Mouse (Mus musculus): ENCODE data around the gene Emilin3. TPM values are rescaled to one million over a fixed set of nuclear protein-coding genes. Genes with fewer than 3 reads are reported as not detected.
"Not testable (repeated sequence)": the region's sequence is repeated elsewhere in the genome, so short reads cannot be mapped to it uniquely, and the experiment has no call there.

Emilin3 gene
- not detected for polyA plus RNA-seq (2012; fragmentation: generic; extraction: Trizol)

DNA sequence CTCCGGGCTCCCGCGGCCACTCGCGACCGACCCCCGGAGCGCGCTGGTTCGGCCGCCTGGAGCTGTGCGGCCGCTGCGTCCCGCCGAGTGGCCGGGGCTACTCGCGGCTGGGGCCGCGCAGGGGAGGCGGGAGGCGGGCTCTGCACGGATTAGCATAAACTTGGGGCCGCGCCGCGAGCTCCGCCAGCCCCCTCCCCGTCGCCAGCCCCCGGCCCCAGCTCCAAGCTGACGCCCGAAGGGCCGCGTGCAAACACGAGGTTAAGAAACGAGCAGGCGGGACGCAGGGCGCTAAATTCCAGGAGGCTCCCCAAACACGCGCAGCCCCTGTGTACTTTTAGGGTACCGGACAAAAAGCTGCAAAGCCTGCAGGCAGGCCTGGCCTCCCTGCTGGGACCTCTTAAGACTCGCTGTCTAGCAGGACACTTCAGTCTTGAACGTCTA is at the start of gene Emilin3:
Gene Emilin3 (minus strand): TSS at position 98 of the 441 bp plus-strand sequence.
- no peak for TF ChIP-seq CEBPB (IDR thresholded peaks at IDR 0.05; ENCODE audit: insufficient read depth, poor library complexity, severe bottlenecking)
- TF ChIP-seq POLR2AphosphoS2 (IDR thresholded peaks at IDR 0.05; ENCODE audit: insufficient read length, low read depth), result no peak
- TF ChIP-seq SRF (IDR thresholded peaks at IDR 0.05; ENCODE audit: control insufficient read depth, insufficient read length, low read depth), result no peak
- TF ChIP-seq TCF3 (IDR thresholded peaks at IDR 0.05; ENCODE audit: insufficient read length, low read depth), result no peak
- no peak for TF ChIP-seq E2F4 (IDR thresholded peaks at IDR 0.05; ENCODE audit: insufficient read depth)
- no peak for TF ChIP-seq REST (IDR thresholded peaks at IDR 0.05; ENCODE audit: insufficient read depth, insufficient read length)
- no peak for TF ChIP-seq TCF12 (IDR thresholded peaks at IDR 0.05; ENCODE audit: insufficient read depth, poor library complexity, severe bottlenecking)
- TF ChIP-seq MAX (IDR thresholded peaks at IDR 0.05; ENCODE audit: low read depth), result no peak
- Histone ChIP-seq H3K27me3 (ENCODE audit: control insufficient read depth, insufficient read depth, insufficient read length) (peaks cover 24% of the 10 kb centered on the region), H3ac (ENCODE audit: control insufficient read depth, insufficient read length) (no peak within 1 kb of the TSS), H3K4me2 (ENCODE audit: low read depth) (no peak within 1 kb of the TSS), H3K79me2 (ENCODE audit: control insufficient read depth, insufficient read depth) (no peaks in the 10 kb centered on the region), H3K36me3 (ENCODE audit: control insufficient read depth, insufficient read depth) (no peaks in the 10 kb centered on the region), H3K4me3 (no peak within 1 kb of the TSS)

DNA sequence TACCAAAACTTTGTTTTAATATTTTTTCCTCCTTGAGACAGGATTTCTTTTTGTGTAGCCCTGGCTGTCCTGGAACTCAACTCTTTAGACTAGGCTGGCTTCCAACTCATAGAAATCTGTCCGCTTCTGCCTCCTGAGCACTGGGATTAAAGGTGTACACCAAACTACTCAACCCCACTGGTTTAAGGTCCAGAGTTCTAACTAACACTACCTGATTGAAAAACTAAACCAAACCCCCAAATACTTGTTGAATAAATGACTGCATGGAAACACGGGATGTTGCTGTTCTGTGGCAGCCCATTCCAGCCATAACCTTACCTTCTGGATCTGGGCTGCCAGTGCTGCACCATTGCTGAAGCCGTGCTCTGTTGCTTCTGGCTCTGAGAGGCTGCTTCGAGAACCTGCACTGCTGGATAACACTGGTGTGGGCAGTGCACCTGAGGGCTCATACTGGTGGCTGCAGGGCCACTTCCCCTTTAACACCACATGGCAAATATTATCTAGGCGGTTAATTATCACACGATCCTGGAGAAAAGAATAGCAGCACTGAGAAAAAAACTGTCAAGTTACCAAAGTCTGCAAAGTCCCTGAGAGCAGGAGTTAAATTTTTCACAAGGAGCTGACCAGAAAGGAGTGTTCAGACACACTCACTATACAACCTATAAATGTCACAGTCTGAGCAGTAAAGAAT is 49.0 kb upstream of the Emilin3 start:
- no peak for TF ChIP-seq TCF3 (IDR thresholded peaks at IDR 0.05; ENCODE audit: insufficient read length, low read depth)
- no peak for TF ChIP-seq MYOD1 (IDR thresholded peaks at IDR 0.05; ENCODE audit: control insufficient read depth in 1 of 3, insufficient read length in 2 of 3, low read depth in 2 of 3)
- TF ChIP-seq POLR2AphosphoS2 (IDR thresholded peaks at IDR 0.05; ENCODE audit: insufficient read length, low read depth), result no peak
- TF ChIP-seq TCF12 (IDR thresholded peaks at IDR 0.05; ENCODE audit: insufficient read depth, poor library complexity, severe bottlenecking), result no peak
- no peak for TF ChIP-seq POLR2A (IDR thresholded peaks at IDR 0.05; ENCODE audit: insufficient read length, low read depth)
- no peak for TF ChIP-seq E2F4 (IDR thresholded peaks at IDR 0.05; ENCODE audit: insufficient read depth)
- TF ChIP-seq MYOG (IDR thresholded peaks at IDR 0.05; ENCODE audit: control insufficient read depth in 1 of 3, insufficient read depth in 1 of 3, insufficient read length in 2 of 3, low read depth in 2 of 3), result no peak
- TF ChIP-seq REST (IDR thresholded peaks at IDR 0.05; ENCODE audit: insufficient read depth, insufficient read length), result no peak
- TF ChIP-seq USF1 (IDR thresholded peaks at IDR 0.05; ENCODE audit: low read depth), result no peak
- no peak for TF ChIP-seq MAX (IDR thresholded peaks at IDR 0.05; ENCODE audit: low read depth)
- TF ChIP-seq SRF (IDR thresholded peaks at IDR 0.05; ENCODE audit: control insufficient read depth, insufficient read length, low read depth), result no peak
- TF ChIP-seq CEBPB (IDR thresholded peaks at IDR 0.05; ENCODE audit: insufficient read depth, poor library complexity, severe bottlenecking), result no peak
- Histone ChIP-seq H3ac (ENCODE audit: control insufficient read depth, insufficient read length) (no peak overlapping the region), H3K4me3 (no peak overlapping the region), H3K4me2 (ENCODE audit: low read depth) (no peak overlapping the region), H3K36me3 (ENCODE audit: control insufficient read depth, insufficient read depth) (peaks cover 17% of the 10 kb centered on the region), H3K79me2 (ENCODE audit: control insufficient read depth, insufficient read depth) (no peaks in the 10 kb centered on the region), H3K27me3 (ENCODE audit: control insufficient read depth, insufficient read depth, insufficient read length) (no peaks in the 10 kb centered on the region)

DNA sequence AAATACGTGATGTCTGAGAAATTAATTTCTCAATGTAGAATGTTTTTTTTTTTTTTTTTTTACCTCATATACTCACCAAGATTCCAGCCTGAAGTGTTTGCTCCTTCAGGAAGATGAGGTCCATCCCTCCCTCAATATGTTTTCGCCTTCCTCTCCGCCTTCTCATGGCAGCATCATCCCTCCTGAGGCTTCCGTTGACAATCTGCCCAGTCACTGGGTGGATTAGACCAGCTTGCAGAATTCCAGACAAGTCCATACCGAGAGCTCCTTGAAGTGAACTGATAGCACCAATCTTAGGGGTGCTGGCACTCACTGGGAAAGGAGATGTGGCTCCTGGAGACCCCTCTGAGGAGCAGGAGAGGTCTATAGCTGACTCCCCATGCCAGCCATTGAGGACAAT is 47.8 kb upstream of the Emilin3 start:
- no peak for TF ChIP-seq E2F4 (IDR thresholded peaks at IDR 0.05; ENCODE audit: insufficient read depth)
- TF ChIP-seq CEBPB (IDR thresholded peaks at IDR 0.05; ENCODE audit: insufficient read depth, poor library complexity, severe bottlenecking), result no peak
- TF ChIP-seq REST (IDR thresholded peaks at IDR 0.05; ENCODE audit: insufficient read depth, insufficient read length), result no peak
- TF ChIP-seq MYOG (IDR thresholded peaks at IDR 0.05; ENCODE audit: control insufficient read depth in 1 of 3, insufficient read depth in 1 of 3, insufficient read length in 2 of 3, low read depth in 2 of 3), result no peak
- no peak for TF ChIP-seq MAX (IDR thresholded peaks at IDR 0.05; ENCODE audit: low read depth)
- TF ChIP-seq SRF (IDR thresholded peaks at IDR 0.05; ENCODE audit: control insufficient read depth, insufficient read length, low read depth), result no peak
- TF ChIP-seq USF1 (IDR thresholded peaks at IDR 0.05; ENCODE audit: low read depth), result no peak
- no peak for TF ChIP-seq TCF12 (IDR thresholded peaks at IDR 0.05; ENCODE audit: insufficient read depth, poor library complexity, severe bottlenecking)
- TF ChIP-seq MYOD1 (IDR thresholded peaks at IDR 0.05; ENCODE audit: control insufficient read depth in 1 of 3, insufficient read length in 2 of 3, low read depth in 2 of 3), result no peak
- no peak for TF ChIP-seq POLR2AphosphoS2 (IDR thresholded peaks at IDR 0.05; ENCODE audit: insufficient read length, low read depth)
- no peak for TF ChIP-seq TCF3 (IDR thresholded peaks at IDR 0.05; ENCODE audit: insufficient read length, low read depth)
- no peak for TF ChIP-seq POLR2A (IDR thresholded peaks at IDR 0.05; ENCODE audit: insufficient read length, low read depth)
- H3K27me3 ChIP-seq (ENCODE audit: control insufficient read depth, insufficient read depth, insufficient read length), result no peaks in the 10 kb centered on the region
- peaks cover 7% of the 10 kb centered on the region for H3K36me3 ChIP-seq (ENCODE audit: control insufficient read depth, insufficient read depth)
- no peak overlapping the region for H3K4me3 ChIP-seq
- H3ac ChIP-seq (ENCODE audit: control insufficient read depth, insufficient read length), result no peak overlapping the region
- no peaks in the 10 kb centered on the region for H3K79me2 ChIP-seq (ENCODE audit: control insufficient read depth, insufficient read depth)
- no peak overlapping the region for H3K4me2 ChIP-seq (ENCODE audit: low read depth)

DNA sequence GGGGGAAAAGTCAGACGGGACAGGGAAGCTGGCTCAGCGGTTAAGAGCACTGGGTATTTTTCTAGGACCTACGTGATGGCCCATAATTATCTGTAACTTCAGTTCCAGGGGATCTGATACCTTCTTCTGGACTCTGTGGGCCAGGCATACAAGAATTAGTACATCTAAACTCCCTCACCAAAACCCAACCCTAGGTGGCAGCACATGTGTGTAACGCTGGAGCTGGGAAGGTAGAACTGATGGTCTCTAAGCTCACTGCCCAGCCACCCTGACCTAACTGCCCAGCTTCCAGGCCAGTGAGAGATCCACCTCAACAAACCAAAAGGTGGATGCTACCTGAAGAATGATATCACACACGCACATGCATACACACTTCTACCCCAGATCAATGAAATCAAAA is 46.6 kb upstream of the Emilin3 start:
- no peaks in the 10 kb centered on the region for H3K27me3 ChIP-seq (ENCODE audit: control insufficient read depth, insufficient read depth, insufficient read length)
- H3K4me2 ChIP-seq (ENCODE audit: low read depth), result no peak overlapping the region
- H3K79me2 ChIP-seq (ENCODE audit: control insufficient read depth, insufficient read depth), result no peaks in the 10 kb centered on the region
- peaks cover 6% of the 10 kb centered on the region for H3K36me3 ChIP-seq (ENCODE audit: control insufficient read depth, insufficient read depth)
- H3K4me3 ChIP-seq, result no peak overlapping the region
- H3ac ChIP-seq (ENCODE audit: control insufficient read depth, insufficient read length), result no peak overlapping the region
- TF ChIP-seq POLR2AphosphoS2 (IDR thresholded peaks at IDR 0.05; ENCODE audit: insufficient read length, low read depth) (no peak), REST (IDR thresholded peaks at IDR 0.05; ENCODE audit: insufficient read depth, insufficient read length) (no peak), CEBPB (IDR thresholded peaks at IDR 0.05; ENCODE audit: insufficient read depth, poor library complexity, severe bottlenecking) (no peak), TCF12 (IDR thresholded peaks at IDR 0.05; ENCODE audit: insufficient read depth, poor library complexity, severe bottlenecking) (no peak), TCF3 (IDR thresholded peaks at IDR 0.05; ENCODE audit: insufficient read length, low read depth) (no peak), E2F4 (IDR thresholded peaks at IDR 0.05; ENCODE audit: insufficient read depth) (no peak), MAX (IDR thresholded peaks at IDR 0.05; ENCODE audit: low read depth) (no peak), SRF (IDR thresholded peaks at IDR 0.05; ENCODE audit: control insufficient read depth, insufficient read length, low read depth) (no peak), MYOG (IDR thresholded peaks at IDR 0.05; ENCODE audit: control insufficient read depth in 1 of 3, insufficient read depth in 1 of 3, insufficient read length in 2 of 3, low read depth in 2 of 3) (no peak), MYOD1 (IDR thresholded peaks at IDR 0.05; ENCODE audit: control insufficient read depth in 1 of 3, insufficient read length in 2 of 3, low read depth in 2 of 3) (no peak), POLR2A (IDR thresholded peaks at IDR 0.05; ENCODE audit: insufficient read length, low read depth) (no peak), USF1 (IDR thresholded peaks at IDR 0.05; ENCODE audit: low read depth) (no peak)

DNA sequence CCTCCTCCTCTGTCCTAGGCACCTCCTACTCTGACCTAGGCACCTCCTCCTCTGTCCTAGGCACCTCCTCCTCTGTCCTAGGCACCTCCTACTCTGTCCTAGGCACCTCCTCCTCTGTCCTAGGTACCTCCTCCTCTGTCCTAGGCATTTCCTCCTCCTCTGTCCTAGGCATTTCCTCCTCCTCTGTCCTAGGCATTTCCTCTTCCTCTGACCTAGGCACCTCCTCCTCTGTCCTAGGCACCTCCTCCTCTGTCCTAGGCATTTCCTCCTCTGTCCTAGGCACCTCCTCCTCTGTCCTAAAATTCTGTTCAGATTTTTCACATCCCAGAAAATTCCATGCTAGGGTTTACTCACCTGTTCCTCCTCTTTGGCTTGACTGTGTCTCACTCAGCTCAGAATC is 45.7 kb upstream of the Emilin3 start:
- not testable (repeated sequence) for H3K27me3 ChIP-seq (ENCODE audit: control insufficient read depth, insufficient read depth, insufficient read length); H3ac ChIP-seq (ENCODE audit: control insufficient read depth, insufficient read length); H3K4me3 ChIP-seq; H3K79me2 ChIP-seq (ENCODE audit: control insufficient read depth, insufficient read depth); H3K4me2 ChIP-seq (ENCODE audit: low read depth); H3K36me3 ChIP-seq (ENCODE audit: control insufficient read depth, insufficient read depth)

DNA sequence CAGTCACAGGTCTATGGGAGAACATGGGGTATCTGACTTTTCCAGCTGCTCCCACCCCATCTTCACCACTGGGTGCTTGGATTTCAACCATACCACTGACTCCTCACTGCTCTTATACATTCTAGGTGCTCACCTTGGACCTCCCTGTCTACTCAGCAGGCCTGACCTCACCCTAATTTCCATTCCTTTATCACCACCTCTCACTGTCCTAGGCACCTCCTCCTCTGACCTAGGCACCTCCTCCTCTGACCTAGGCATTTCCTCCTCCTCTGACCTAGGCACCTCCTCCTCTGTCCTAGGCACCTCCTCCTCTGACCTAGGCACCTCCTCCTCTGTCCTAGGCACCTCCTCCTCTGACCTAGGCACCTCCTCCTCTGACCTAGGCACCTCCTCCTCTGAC is 45.2 kb upstream of the Emilin3 start:
- H3K79me2 ChIP-seq (ENCODE audit: control insufficient read depth, insufficient read depth); H3K27me3 ChIP-seq (ENCODE audit: control insufficient read depth, insufficient read depth, insufficient read length); H3K4me2 ChIP-seq (ENCODE audit: low read depth); H3K36me3 ChIP-seq (ENCODE audit: control insufficient read depth, insufficient read depth); H3ac ChIP-seq (ENCODE audit: control insufficient read depth, insufficient read length); H3K4me3 ChIP-seq: not testable (repeated sequence)

Measured in myocyte (in vitro differentiated cells).